Mouse (Mus musculus): ENCODE data around the gene Pianp.
"Not testable (repeated sequence)": the region's sequence is repeated elsewhere in the genome, so short reads cannot be mapped to it uniquely, and the experiment has no call there.

Pianp gene

DNA sequence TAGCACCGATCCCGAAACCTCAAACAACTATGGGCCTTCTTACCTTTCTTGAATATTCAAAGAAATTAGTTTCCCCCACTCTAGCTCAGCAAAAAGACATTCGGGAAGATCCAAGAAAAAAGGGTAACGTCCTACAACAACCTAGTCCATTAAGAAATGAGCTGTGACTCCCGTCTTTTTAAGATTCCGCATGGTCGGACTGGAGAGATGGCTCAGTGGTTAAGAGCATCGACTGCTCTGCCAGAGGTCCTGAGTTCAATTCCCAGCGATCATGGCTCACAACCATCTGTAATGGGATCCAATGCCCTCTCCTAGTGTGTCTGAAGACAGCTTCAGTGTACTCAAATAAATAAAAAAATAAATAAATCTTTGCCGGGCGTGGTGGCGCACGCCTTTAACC, 11.6 kb downstream of the Pianp start:
- in situ Hi-C loops (cut with MboI, MseI), result loop anchor here in 1 of 2 experiments (5.0 kb wide), 1 partner anchor 41 kb away; the partner anchor contains the start of gene Cops7a

DNA sequence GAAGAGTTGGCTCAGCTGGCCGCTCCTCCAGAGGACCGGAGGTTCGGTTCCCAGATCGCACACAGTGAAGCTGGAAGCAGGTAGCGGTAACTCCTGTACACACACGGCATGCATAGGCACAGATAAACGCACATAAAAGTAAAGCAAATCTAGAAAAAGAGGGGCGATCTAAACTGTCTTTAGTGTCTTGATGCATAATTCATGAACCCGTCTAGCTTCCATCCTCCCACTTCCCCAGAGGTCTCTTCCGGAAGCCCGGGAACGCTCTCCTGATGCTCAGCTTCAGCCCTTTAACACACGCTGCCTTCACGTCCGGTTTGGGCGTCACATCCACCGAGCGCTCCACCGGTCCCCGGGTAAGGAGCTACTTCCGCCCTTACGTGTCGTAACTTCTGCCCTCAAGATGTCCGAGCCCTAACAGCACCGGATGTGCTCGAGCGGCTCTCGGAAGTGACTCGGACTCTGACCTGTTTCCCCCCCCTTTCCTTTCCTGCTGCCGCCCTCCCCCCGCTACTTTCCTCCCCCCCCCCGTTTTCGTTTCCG, 12.2 kb downstream of the Pianp start:
- in situ Hi-C loops (cut with MboI, MseI), result loop anchor here in 1 of 2 experiments (5.0 kb wide), 1 partner anchor 41 kb away; the partner anchor contains the start of gene Cops7a

DNA sequence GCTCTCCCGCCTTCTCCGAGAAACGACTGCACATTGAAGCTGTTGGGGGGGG, 12.5 kb downstream of the Pianp start, which contains the start of gene Zfp384:
Zfp384 (plus strand) TSS at position 17 of the 52 bp plus-strand sequence.
- in situ Hi-C loops (cut with MboI, MseI), result loop anchor here in 1 of 2 experiments (5.0 kb wide), 1 partner anchor 42 kb away; the partner anchor contains the start of gene Cops7a

DNA sequence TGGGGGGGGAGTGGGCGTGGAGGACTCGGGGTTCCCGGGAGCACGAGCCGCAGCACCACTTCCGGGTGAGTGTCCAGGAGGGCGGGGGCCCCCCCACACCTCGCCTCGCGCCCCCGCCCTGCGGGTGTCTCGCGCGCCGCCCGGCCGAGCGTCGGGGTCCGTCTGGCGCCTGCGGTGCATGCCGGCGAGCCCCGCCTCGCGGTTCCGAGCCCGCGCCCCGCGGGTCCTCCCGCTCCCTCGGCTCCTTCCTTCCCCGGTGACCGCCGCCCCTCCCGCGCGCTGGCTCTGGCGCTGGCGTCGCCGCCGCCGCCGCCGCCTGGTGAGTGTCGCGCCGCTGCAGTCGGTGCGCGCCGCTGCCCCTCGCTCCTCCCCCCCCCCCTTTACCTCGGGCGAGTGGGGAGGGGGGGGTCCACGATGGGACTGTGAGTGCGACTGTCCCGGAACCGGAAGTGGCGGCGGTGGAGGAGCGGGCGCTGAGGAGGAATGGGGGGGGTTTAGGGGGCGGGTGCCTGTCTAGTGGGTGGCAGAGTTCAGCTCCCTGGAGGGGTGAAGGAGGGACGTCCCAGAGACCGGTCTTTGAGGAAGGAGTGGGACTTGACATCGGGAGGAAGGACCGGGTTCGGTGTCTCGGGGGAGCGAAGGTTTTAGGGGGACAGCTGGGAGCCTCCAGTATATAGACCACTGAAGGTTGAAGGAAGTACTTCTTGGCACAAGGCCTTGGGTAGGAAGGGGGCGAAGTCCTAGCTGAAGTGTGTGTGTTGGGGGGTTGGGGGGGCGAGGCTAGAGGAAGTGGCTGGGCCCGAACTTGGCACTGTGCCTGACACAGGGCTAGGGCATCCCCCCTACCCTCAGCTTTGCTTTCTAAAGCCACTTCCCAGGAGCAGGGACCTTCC, 12.9 kb downstream of the Pianp start:
- in situ Hi-C loops (cut with MboI, MseI), result loop anchor here in 1 of 2 experiments (5.0 kb wide), 1 partner anchor 42 kb away; the partner anchor contains the start of gene Cops7a

DNA sequence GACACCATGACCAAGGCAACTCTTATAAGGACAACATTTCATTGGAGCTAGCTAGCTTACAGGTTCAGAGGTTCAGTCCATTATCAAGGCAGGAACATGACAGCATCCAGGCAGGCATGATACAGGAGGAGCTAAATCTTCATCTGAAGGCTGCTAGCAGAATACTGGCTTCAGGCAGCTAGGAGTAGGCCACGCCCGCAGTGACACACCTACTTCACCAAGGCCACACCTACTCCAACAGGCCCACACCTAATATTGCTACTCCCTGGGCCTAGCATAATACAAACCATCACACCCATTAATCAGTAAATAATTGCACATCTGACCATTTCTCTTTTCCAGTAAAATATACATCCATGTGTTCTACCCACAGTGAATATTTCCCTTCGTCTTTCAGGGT, 21.2 kb downstream of the Pianp start:
- in situ Hi-C loops (cut with MboI, MseI), result no loop called here

DNA sequence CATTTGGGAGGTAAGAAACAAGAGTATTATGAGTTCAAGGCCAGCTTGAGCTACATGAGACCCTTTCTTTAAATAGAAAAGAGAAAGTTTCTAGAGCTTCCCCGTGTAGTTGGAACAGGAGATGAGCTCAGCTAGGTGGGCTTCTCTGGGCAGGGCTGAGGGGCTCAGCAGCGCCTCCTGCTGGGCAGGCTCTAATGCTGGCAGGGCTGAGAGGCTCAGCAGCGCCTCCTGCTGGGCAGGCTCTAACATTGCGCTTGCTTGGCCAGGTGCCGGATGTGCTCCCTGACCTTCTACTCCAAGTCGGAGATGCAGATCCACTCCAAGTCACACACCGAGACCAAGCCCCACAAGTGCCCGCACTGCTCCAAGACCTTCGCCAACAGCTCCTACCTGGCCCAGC, 34.0 kb downstream of the Pianp start:
- in situ Hi-C loops (cut with MboI, MseI), result not testable (repeated sequence)

DNA sequence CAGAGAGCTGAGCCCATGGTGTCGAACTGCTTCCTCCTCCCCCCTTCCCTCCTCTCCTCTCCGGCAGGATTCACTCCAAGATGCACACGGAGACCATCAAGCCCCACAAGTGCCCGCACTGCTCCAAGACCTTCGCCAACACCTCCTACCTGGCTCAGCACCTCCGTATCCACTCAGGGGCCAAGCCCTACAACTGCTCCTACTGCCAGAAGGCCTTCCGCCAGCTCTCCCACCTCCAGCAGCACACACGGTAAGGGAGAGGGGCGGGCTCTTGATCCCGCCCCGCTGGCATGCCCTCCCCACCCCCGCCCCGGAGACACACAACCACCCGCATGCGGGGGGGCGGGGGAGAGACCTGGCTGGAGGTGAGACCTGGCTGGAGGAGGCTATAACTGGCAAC, 35.1 kb downstream of the Pianp start:
- in situ Hi-C loops (cut with MboI, MseI), result no loop called here

DNA sequence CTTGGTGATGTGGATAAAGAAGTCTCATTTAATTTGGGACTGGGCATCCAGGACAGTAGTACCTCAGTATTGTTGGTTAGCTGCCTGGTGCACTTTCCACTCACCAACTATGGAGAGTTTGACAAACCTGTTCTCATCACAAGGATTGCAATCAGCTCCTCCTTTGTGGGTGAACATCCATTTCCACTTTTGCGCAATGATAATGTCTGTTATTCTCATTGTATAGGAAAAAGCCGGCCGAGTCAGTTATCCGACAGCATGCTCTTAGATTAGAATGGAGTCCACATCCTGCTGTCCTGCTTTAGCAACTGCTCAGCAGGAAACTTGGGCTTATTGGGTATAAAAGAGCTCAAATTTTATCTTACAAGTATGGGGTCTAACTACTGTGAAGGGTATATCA, 42.2 kb downstream of the Pianp start:
- in situ Hi-C loops (cut with MboI, MseI), result no loop called here

DNA sequence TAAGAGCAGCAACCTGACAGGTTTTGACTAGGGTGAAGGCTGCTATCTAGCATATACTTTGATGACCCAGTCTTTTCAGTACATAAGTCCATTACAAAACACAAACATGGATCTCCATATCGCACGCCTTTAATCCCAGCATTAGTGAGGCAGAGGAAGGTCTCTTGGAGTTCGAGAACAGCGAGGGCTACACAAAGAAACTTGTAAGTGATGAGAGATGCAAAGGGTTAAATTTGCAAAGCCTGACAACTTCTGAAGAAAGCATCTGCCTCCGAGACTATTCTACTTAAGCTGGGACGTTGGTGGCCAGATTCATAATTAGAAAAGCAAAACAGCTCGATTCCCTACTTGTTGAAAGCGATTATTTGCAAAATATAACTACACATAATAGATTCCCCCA, 42.6 kb downstream of the Pianp start:
- in situ Hi-C loops (cut with MboI, MseI), result no loop called here

DNA sequence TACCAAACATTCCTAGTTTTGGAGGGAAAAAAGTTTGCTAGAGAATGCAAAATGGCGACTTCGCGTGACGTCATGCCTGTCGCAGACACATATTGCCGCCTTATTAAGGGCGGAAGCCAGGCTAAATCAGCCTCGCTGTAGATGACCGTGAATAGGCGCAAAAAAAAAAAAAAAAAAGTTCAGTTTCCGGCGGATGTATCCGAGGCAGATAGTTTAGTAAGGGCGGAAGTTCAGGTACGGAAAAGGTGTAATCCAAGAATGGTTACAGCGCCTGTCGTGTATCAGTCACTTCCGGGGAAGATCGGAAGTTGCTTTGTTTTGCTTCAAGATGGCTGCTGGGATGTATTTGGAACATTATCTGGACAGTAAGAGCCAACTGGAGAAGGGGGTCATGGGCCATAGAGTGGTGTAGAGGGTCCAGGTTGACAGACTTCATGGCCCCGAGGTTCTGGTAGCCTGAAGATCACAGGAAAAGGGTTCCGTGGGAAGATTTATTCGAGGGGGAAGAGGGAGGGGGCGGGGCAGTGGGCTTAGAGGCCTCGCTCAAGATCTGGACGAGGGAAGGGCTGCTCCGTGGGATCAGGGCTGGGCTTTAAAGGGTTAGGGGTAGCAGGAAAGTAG, 43.1 kb downstream of the Pianp start, which contains the start of gene Ing4:
Ing4 (plus strand) TSS at position 228 of the 621 bp plus-strand sequence.
- in situ Hi-C loops (cut with MboI, MseI), result no loop called here

DNA sequence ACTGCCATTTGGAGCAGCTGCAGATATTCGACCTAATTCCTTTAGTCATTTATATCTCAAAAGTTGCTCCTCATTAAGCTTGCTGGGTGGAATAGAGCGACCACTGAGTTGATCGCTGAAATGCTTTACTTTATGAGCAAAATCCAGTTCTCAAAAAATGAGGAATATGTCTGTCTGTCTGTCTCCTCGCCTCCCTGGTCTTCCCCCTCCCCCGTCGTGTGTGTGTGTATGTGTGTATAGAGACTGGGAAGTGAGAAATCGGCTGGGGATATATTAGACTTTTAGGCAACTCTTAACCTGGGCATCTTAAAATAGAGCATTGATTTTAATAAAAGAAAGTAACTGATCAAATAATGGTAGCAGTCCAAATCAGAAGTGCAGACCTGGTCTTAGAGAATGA, 43.7 kb downstream of the Pianp start:
- in situ Hi-C loops (cut with MboI, MseI), result no loop called here

DNA sequence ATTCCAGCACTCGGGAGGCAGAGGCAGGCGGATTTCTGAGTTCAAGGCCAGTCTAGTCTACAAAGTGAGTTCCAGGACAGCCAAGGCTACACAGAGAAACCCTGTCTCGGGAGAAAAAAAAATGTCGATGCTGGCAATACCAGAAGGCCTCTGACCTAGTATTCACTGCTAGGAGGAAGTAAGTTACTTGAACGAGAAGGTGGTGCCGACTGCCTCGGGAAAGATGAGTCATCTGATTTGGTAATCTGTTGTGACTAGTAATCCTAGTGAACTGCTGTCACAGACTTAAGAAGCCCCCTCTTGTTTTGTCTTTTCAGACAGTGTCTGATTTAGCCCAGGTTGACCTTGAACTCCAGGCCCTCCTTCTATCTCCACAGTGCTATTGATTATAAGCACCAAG, 44.6 kb downstream of the Pianp start:
- in situ Hi-C loops (cut with MboI, MseI), result no loop called here

DNA sequence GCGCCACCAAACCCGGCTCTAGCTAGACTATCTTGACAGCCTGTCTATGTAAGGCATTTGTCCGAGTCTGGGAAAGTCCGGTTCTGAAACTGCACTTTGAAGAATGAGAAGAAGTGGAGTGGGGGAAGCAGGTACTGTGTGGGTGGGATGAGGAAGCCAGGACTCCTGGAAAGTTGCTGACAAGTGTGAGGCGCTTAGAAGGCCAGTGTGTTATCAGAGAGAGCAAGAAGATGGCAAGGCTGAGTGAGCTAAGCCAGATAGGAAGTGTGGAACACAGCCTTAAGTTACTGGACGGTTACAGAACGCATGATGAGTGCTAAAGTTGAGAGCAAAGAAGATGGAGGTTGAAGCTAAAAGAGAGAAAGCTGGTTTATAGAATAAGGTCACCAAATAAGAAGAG, 45.6 kb downstream of the Pianp start:
- in situ Hi-C loops (cut with MboI, MseI), result no loop called here

DNA sequence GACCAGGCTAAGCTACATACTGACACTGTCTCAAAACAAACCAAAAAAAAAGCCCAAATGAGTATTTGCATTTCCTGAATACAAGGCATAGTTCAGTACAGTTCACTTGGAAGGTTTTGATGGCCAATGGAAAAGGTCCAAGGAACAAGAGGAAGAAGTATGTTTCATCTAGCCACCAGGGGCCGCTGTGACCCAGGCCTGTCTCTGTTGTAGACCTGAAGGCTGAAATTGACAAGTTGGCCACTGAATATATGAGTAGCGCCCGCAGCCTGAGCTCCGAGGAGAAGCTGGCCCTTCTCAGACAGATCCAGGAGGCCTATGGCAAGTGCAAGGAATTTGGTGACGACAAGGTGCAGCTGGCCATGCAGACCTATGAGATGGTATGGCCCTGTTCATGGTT, 50.2 kb downstream of the Pianp start:
- in situ Hi-C loops (cut with MboI, MseI), result loop anchor here (5.0 kb wide), 1 partner anchor 36 kb away; no protein-coding TSS in a partner anchor

DNA sequence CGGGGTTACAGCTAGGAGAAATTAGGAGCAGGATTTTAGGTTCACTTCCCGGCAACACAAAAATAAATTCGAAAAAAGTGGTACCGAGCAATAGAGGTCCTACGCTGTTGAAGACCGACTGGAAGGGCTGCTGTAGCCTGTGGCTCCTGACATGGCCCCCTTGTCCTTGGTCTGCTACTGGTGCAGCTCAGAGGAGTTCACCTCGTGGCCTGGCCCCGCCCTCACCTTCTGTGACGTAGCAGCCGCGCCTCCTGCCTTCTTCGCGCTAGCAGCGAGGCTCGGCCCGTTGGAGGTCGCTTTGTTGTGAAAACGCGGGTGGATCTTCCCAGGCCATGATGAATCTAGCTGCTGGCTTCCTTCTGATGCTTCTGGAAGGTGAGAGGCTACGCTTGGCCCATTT, 53.2 kb downstream of the Pianp start, which contains the start of gene Acrbp:
Acrbp (plus strand) TSS at position 12 of the 400 bp plus-strand sequence.
- in situ Hi-C loops (cut with MboI, MseI), result loop anchor here (5.0 kb wide), 1 partner anchor 33 kb away; no protein-coding TSS in a partner anchor

DNA sequence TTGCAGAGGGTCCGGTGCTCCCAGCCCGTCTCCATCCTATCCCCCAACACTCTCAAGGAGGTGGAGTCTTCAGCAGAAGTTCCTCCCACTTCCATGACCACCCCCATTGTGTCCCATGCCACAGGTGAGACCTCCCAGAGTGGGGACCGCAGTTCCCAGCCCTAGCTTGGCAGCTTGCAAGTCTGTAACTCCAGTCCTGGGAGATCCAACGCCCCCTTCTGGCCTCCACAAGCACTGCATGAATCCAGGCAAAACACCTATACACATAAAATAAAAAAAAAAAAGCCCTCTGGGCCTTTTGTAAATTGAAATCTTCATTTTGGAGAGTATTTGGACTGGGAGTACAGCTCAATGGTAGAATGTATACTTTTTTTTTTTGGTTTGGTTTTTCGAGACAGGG, 54.7 kb downstream of the Pianp start:
- in situ Hi-C loops (cut with MboI, MseI), result no loop called here
